Mouse (Mus musculus): ENCODE measurements around the gene Krt71.
"Not testable (repeated sequence)": the region's sequence is repeated elsewhere in the genome, so short reads cannot be mapped to it uniquely, and the experiment has no call there.

The Krt71 gene

DNA sequence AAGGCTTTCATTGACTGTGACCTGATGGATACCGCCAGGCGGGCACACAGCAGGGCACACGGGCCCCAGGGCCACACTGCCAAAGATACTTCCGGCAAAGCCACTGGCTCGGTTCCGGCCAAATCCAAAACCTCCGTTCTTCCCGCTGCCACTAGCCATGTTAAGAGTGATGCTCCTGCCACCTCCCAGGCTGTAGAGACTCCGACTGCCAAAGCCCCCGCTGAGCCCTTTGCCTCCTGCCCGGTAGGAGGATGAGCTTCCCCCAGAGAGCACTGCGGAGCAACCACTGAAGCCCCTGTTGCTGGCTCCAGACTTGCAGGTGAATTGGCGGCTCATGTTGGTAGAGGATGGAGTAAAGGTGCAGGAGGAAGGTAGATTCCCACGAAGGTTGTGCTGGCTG is at the start of gene Krt71:
Gene Krt71, minus strand, starts transcription at position 399 of the 400 bp plus-strand sequence.
- DNase-seq (ENCODE audit: extremely low spot score, low spot score): no peak

- no peak for DNase-seq (ENCODE audit: extremely low spot score, low spot score)
These were observed 48.0 kb upstream of the Krt71 start for GRCm38 (mm10) chr15:101790867-101791266.

- DNase-seq (ENCODE audit: extremely low spot score, low spot score): no peak
These were observed 43.5 kb upstream of the Krt71 start, which contains the start of gene Krt72 for GRCm38 (mm10) chr15:101786360-101786759. Krt72 (minus strand) TSS chr15:101786460.

DNA sequence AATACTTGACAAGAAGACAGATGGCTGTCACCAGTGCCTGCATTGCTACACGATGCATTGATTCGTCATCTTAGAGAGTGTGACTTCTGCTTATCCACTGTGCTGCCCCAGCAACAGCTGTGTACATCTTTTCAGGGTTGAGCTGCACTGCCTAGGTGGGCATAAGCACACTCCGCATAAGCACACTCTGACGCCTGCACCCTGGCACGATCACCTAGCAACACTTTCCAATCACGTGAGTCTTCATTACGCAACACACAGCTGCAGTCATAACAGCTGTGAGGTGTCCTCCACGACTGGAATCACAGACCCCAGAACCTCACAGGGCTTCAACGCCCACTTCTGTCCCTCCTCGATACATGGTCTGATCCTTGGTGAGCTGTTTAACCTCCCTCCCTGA is 30.5 kb upstream of the Krt71 start:
- no peak for DNase-seq (ENCODE audit: extremely low spot score, low spot score)

DNA sequence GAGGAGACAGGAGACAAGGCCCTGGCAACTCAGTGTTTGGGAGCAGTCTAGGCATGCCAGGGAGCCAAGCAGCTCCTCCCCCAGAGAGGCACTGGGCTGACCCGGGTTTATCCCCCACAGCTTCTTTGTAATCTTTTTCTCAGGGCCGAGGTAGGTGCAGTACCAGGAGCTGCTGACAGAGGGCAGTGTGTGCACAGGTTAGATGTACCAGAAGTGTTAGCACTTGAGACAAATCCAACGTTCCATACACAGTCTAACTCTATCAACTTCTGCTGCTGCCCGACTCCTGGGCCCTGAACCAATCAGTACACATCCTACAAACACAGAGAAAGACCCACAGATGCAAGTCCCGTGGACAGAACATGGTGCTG is 29.8 kb upstream of the Krt71 start:
- DNase-seq (ENCODE audit: extremely low spot score, low spot score): peak; percentile 93

DNA sequence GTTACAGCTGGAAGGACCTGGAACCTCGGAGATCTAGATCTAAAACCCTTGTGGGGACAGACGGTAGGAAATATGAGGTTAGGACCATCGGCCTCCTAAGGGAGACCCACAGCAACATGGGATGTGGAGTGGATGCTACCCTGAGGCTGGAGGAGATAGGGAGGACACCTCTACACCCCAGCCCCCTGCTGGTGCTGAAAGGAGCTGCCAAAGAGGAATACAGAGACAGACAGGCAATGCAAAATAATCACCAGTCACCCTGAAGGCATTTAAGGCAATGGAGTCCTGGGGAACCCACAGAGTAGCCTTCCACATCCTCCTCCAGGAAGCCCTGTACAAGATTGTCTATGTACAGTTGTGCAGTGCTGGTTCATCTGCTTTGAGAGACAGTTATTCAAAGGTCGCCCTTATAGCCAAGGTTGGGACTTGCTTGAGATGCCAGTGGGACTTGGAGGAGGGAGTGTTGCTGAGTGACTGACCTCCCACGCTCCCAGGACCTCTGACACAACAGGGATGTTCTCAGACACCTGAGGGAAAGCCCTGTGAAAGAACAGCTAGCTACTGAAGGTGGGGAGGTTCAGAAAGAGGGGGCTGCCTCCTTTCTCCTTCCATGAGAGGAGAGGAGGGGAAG is 29.3 kb upstream of the Krt71 start:
- peak; percentile 27 for DNase-seq (ENCODE audit: extremely low spot score, low spot score)

DNA sequence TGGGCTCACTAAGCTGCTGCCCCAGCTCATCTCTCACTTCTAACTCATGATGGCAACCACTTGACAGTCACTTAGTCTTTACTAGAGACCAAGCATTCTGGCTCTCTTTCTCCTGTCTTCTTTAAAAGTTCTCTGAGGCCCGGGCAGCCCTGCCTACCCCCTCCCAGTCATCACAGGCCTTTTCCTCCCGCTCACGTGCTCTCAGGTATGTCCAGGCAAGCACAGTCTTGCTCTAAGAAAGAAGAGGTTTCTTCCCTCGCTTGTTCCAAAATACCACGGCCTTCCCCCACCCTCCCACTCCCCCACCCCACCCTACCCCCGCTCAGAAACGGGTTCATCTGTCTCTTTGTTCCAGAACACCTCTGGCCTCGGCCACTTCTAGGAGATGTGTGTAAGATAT is 27.3 kb upstream of the Krt71 start:
- DNase-seq (ENCODE audit: extremely low spot score, low spot score): no peak

- DNase-seq (ENCODE audit: extremely low spot score, low spot score): no peak
These were observed 5.1 kb downstream of the Krt71 start for GRCm38 (mm10) chr15:101737786-101738185.

- no peak for DNase-seq (ENCODE audit: extremely low spot score, low spot score)
These were observed 12.3 kb downstream of the Krt71 start for GRCm38 (mm10) chr15:101730653-101731052.

DNA sequence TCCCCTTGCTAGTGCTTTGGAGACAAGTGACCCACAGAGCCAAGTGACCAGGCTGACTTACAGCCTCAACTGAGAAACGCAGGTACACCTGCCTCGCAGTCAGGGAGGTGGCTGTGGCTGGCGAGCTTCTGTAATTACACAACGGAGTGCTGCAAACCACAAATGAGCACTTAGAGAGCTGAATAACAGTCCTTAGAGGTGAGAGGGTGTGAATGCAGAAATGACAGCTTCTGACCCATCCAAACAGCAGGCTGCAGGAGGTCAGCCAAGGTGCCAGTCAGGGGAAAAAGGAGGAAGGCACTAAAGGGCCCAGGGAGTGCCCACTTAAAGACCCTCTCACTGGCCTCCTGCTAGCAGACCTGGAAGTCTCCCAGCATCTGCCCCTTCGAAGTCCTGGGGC is 18.2 kb downstream of the Krt71 start:
- DNase-seq (ENCODE audit: extremely low spot score, low spot score): no peak

GRCm38 (mm10) chr15:101715831-101716230 is 27.1 kb downstream of the Krt71 start:
- no peak for DNase-seq (ENCODE audit: extremely low spot score, low spot score)

- no peak for DNase-seq (ENCODE audit: extremely low spot score, low spot score)
These were observed 28.6 kb downstream of the Krt71 start for GRCm38 (mm10) chr15:101714356-101714755.

- DNase-seq (ENCODE audit: extremely low spot score, low spot score): no peak
These were observed 29.2 kb downstream of the Krt71 start for GRCm38 (mm10) chr15:101713731-101714130.

DNA sequence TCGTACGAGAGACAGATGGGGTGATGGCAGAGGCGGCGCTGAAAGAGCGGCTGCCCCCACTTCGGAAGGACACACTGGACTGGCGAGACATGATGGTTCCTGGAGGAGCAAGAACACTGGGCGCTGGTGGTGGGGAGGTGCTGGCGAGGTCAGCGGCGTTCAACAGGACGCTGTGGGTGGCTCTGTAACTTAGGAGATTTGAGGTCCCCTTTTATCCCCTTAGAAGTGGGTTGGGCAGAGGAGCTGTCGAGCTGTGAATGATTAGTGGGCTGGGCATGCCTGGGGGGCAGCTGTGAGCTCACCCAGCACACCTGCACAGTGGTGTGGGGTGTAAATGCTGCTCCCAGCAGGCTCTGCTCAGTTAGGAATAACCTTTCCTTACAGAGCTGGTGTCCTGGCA is 30.2 kb downstream of the Krt71 start, which contains the start of gene Krt5:
Gene Krt5, minus strand, starts transcription at position 179 of the 400 bp plus-strand sequence.
- no peak for DNase-seq (ENCODE audit: extremely low spot score, low spot score)

DNA sequence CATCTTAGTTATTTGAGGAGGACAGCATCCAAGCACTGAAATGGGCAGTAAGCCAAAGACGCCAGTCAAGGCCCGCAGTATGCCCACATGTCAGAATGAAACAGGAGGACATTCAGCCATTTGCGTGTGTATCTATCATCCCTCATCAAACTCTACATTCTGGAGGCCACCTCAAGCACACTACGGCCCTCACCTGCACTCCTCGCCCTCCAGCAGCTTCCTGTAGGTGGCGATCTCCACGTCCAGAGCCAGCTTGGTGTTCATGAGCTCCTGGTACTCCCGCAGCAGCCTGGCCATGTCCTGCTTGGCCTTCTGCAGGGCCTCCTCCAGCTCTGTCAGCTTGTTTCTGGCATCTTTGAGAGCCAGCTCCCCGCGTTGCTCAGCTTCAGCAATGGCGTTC is 34.2 kb downstream of the Krt71 start:
- DNase-seq (ENCODE audit: extremely low spot score, low spot score): no peak

GRCm38 (mm10) chr15:101707454-101707853 is 35.5 kb downstream of the Krt71 start:
- DNase-seq (ENCODE audit: extremely low spot score, low spot score): no peak

DNA sequence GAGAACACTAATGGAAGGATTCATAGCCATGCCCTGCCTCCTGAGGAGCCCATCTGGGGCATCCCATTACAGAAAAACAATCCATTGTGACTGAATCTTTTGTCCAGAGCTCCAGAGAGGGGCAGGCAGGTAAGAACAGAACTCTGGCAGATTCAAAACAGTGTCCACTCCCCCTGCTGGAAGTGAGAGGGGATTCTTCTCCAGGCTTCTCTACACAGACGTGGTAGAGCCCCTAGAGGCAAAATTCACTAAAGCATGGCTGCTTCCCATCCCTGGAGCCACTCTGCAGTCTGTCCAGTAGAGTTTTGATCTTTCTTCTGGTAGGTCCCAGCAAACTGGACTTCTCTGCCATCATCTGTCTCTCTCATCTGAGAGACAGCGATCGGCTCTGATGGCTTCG is 38.8 kb downstream of the Krt71 start:
- DNase-seq (ENCODE audit: extremely low spot score, low spot score): no peak

GRCm38 (mm10) chr15:101702380-101702779 is 40.5 kb downstream of the Krt71 start:
- DNase-seq (ENCODE audit: extremely low spot score, low spot score): no peak

- no peak for DNase-seq (ENCODE audit: extremely low spot score, low spot score)
These were observed 43.0 kb downstream of the Krt71 start for GRCm38 (mm10) chr15:101699866-101700265.

- DNase-seq (ENCODE audit: extremely low spot score, low spot score): no peak
These were observed 43.7 kb downstream of the Krt71 start for GRCm38 (mm10) chr15:101699192-101699591.

- DNase-seq (ENCODE audit: extremely low spot score, low spot score): no peak
These were observed 45.4 kb downstream of the Krt71 start for GRCm38 (mm10) chr15:101697326-101698188.

DNA sequence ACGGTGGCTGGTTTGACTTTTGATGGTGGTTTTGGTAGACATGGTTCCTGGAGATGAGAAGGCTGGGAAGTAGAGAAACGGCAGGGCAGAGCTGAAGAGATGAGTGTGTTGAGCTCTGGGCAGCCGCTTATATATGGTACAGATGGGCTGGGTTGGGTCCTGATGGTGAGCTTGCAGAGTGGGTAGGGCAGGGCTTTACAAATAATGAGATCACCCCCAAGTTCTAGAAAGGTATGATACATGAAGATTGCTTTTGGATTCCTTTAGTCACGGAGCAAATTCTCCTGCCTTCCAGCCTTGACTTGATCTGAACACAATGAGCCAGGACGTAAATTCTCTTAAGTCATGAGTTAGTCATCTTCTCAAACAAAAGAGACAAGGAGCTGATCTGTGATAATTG is 48.7 kb downstream of the Krt71 start, which contains the start of gene Krt6a:
Gene Krt6a, minus strand, starts transcription at position 101 of the 400 bp plus-strand sequence.
- no peak for DNase-seq (ENCODE audit: extremely low spot score, low spot score)

GRCm38 (mm10) chr15:101690460-101690859 is 52.4 kb downstream of the Krt71 start:
- not testable (repeated sequence) for DNase-seq (ENCODE audit: extremely low spot score, low spot score)

Data from neural tube, embryonic 10.5 days (tissue).